Mouse (Mus musculus) liver, postnatal 0 days (tissue): Measurements from ENCODE around the gene Gm14597. TPM values are rescaled to one million over a fixed set of nuclear protein-coding genes. Genes with fewer than 3 reads are reported as not detected.
A peak's percentile ranks its signal among the peaks of the same experiment; 100 is the strongest.
"Not testable (repeated sequence)": the region's sequence is repeated elsewhere in the genome, so short reads cannot be mapped to it uniquely, and the experiment has no call there.

Source experiments
- ATAC-seq: fragments of 200-750 bp; cut with Nextera tagmentation; 2 replicates; pipeline ENCODE4 v1.8.0; 2017; ENCODE audit warnings: mild to moderate bottlenecking, moderate library complexity
- DNase-seq: peaks from one replicate; pipeline ENCODE4 v3.0.0-alpha.2; 2016
- H3K27ac ChIP-seq: fragments of 300-500 bp; sonication (generic); 2 replicates; pipeline ENCODE4 v1.5.1; 2014; ENCODE audit warnings: antibody characterized with exemption, moderate library complexity, mild to moderate bottlenecking, low read depth
- H3K27me3 ChIP-seq: fragments of 300-500 bp; sonication (generic); 2 replicates; pipeline ENCODE4 v1.6.1; 2014; ENCODE audit warnings: low read length, control low read depth, mixed read lengths; ENCODE audit not compliant: insufficient read depth
- H3K36me3 ChIP-seq: fragments of 300-500 bp; sonication (generic); replicated peaks from 2 replicates; pipeline ENCODE4 v1.6.1; 2014; ENCODE audit warnings: mild to moderate bottlenecking, control low read depth, low read length, moderate library complexity, mixed read lengths; ENCODE audit not compliant: insufficient read depth
- H3K4me1 ChIP-seq: fragments of 300-500 bp; sonication (generic); 2 replicates; pipeline ENCODE4 v1.6.1; 2014; ENCODE audit warnings: antibody characterized with exemption, mild to moderate bottlenecking, control low read depth; ENCODE audit not compliant: insufficient read depth
- H3K4me2 ChIP-seq: fragments of 300-500 bp; sonication (generic); 2 replicates; pipeline ENCODE4 v1.6.1; 2014; ENCODE audit warnings: low read depth, mild to moderate bottlenecking, low read length, moderate library complexity, mixed read lengths
- H3K4me3 ChIP-seq: fragments of 300-500 bp; sonication (generic); 2 replicates; pipeline ENCODE4 v1.5.1; 2014; ENCODE audit warnings: low read depth, low read length
- H3K9ac ChIP-seq: fragments of 300-500 bp; sonication (generic); replicated peaks from 2 replicates; pipeline ENCODE4 v1.6.1; 2014; ENCODE audit warnings: mild to moderate bottlenecking, moderate library complexity
- H3K9me3 ChIP-seq: fragments of 300-500 bp; sonication (generic); 2 replicates; pipeline ENCODE4 v1.6.1; 2016; ENCODE audit warnings: mild to moderate bottlenecking, control low read depth, low read length, mixed read lengths
- CTCF ChIP-seq: sonication (generic); IDR thresholded peaks from 2 replicates; pipeline ENCODE4 v1.5.1; 2016; ENCODE audit warnings: antibody characterized with exemption, low read depth
- EP300 ChIP-seq: IDR thresholded peaks from 2 replicates; pipeline ENCODE4 v1.6.1; 2016; ENCODE audit warnings: antibody characterized with exemption, low read depth, mild to moderate bottlenecking
- WGBS: fragments of 180-500 bp; shearing (Covaris S2); extraction: QIAGEN DNeasy Blood & Tissue Kit; methylation state at CpG from one replicate; pipeline ENCODE4 v1.1.7; 2014; ENCODE audit not compliant: insufficient replicate concordance; 5-methylcytosine and 5-hydroxymethylcytosine counted together
- polyA plus RNA-seq: library from polyadenylated mRNA; unstranded; fragments of >200 nt; fragmentation: Nextera tagmentation; extraction: Ambion mirVana; gene quantifications from 2 replicates; pipeline ENCODE4 v1.2.1, GENCODE M21; 2015

Gene Gm14597
- not detected in 2 replicates for polyA plus RNA-seq

DNA sequence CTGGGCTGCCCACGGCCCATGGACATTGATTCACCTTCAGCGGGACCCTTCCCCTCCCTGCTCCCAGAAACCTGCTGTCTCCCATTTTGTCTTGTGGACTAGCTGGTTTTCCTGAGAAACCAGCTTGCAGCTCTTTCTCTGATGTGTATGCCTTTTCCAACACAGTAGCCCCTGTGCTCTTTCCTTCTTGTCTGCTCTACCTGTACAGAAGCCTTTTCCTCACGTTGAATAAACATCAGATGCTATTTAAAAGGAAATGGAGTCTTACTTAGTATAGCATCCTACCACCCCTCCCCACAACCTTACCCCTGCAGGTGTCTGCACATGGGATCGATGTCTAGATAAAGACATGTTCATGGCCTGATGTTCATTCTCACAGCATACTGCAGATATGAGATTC, at the start of gene Gm14597:
Gm14597 (minus strand) TSS at position 101 of the 400 bp plus-strand sequence.
- not testable (repeated sequence) for H3K27me3 ChIP-seq

DNA sequence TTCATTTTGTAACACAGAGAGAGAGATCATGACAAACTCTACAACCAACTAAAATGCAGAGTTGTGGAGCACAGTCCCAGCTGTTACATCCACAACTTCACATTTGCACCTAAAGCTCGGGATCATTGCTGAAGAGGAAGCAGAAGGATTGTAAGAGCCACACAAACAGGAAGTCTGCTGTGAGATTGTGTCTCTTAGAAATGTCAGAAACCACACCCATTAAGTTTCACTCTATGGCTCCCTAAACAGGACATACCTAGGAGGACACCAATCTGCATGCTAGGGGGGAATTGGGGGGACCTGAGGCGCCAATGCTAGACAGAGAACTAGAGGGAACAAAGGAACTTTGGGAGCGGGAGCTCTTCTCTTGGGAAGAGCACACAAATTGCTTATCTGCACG, 44.1 kb upstream of the Gm14597 start:
- H3K9ac ChIP-seq, H3K4me3 ChIP-seq, ATAC-seq, H3K27ac ChIP-seq, H3K27me3 ChIP-seq, H3K4me1 ChIP-seq, H3K36me3 ChIP-seq, H3K9me3 ChIP-seq, DNase-seq, H3K4me2 ChIP-seq: not testable (repeated sequence)
- 46% methylated on average over 4 of the region's 4 CpGs for WGBS

More for the DNA sequence above, at the start of gene Gm14597:
- DNase-seq, H3K36me3 ChIP-seq, H3K4me1 ChIP-seq, H3K27ac ChIP-seq, ATAC-seq, H3K9me3 ChIP-seq: not testable (repeated sequence)
- peak within 1 kb of the TSS; percentile 21; the same call in 1 of the 2 replicates for H3K9ac ChIP-seq
- WGBS = 85% methylated on average over 2 of the region's 4 CpGs
- H3K4me3 ChIP-seq = peak within 1 kb of the TSS; percentile 35; the same call in 1 of the 2 replicates
- H3K4me2 ChIP-seq = peak within 1 kb of the TSS; percentile 54

DNA sequence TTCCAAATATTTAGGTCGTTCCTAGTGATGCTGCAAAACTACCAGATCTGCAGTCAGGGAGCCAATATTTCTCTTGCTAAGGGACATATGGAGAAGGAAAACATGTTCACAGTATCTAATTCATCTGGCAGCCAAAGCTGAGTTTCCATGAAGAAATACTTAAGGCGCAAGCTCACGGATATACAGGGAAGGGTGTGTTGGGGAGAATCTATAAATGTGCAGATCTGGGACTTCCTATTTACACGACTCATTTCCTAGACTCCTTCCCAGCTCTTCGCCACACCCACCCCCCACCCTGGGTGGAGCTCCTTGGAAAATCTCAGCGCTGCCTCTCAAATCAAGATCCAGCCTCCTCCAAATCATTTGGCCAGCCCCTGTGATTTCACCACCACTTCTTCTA, 37.1 kb upstream of the Gm14597 start:
- no peak overlapping the region for H3K9ac ChIP-seq
- H3K4me2 ChIP-seq = no peak overlapping the region
- H3K36me3 ChIP-seq = no peaks in the 10 kb centered on the region
- peaks cover 3% of the 10 kb centered on the region; the same call in 1 of the 2 replicates for H3K4me1 ChIP-seq
- ATAC-seq (no peak), DNase-seq (no peak)
- no peak overlapping the region for H3K4me3 ChIP-seq
- TF ChIP-seq CTCF (no peak), EP300 (no peak)
- H3K27ac ChIP-seq = no peak overlapping the region
- no peaks in the 10 kb centered on the region for H3K27me3 ChIP-seq
- 64% methylated on average over 6 of the region's 6 CpGs for whole genome bisulfite sequencing
- no peaks in the 10 kb centered on the region for H3K9me3 ChIP-seq

DNA sequence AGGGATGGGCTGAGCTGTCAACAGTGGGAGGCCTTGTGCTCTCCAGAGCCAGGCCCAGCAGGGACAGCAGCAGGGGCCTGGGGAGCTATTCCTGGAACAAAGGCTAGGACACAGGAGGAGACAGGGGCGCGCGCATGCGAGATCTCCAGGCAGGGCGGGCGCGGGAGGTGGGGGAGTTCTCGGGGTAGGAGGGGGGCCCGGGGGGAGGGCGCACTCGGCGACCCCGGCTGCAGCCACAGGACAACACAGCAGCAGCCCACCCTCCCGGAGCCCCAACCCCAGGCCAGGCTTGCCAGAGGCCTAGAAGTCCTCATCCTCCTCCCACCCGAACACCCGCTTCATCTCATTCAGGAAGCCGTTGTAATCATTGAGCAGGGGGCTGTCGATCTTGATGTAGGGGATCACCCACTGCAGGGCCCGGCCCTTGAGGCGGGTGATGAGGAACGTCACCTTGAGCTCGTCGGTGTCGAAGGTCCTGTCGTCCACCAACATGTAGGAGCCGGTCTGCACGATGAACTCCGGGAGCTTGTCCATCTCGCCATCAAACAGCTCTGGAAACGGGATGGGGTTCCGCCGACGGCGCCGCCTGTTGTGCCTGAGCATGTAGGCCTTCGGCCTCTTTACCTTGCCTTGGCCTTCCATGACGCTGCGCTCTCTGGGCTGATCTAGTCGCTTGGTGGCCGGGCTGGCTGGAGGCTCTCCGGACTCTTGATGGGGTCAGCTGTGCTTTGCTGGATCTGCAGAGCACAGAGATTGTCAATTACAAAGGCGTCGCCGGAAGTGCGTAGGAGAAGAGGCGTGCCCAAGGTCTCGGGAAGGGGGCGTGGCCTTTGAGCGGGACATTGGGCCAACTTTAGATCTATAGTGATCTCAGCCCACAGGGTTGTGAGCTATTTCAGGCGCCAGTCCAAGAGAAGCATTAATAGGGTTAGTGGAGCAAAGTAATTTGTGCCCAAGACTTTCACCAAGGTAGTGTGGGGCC, 34.5 kb upstream of the Gm14597 start, which contains the start of gene Rtl8a:
Rtl8a (minus strand) TSS at position 703 of the 982 bp plus-strand sequence.
- not testable (repeated sequence) for H3K27ac ChIP-seq, H3K36me3 ChIP-seq, H3K4me1 ChIP-seq, H3K9ac ChIP-seq, H3K27me3 ChIP-seq, H3K9me3 ChIP-seq
- 16% methylated on average over 10 of the region's 50 CpGs for WGBS
- H3K4me2 ChIP-seq = peak within 1 kb of the TSS; percentile 46
- ATAC-seq = peak; percentile 96
- H3K4me3 ChIP-seq = peak within 1 kb of the TSS; percentile 36; the same call in 1 of the 2 replicates
- peak; percentile 80 for DNase-seq

DNA sequence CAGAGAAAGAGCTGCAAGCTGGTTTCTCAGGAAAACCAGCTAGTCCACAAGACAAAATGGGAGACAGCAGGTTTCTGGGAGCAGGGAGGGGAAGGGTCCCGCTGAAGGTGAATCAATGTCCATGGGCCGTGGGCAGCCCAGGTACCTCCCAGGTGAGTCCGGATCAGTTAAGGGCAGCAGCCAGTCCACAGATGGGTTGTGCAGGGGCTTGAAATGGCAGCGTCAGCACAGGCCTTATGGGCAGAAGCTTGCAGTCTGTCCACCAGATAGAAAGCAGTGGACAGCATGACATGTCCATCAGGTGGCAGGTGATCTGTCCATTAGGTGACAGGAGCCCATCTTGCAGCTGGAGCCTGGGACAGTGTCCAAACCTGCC, 33.8 kb upstream of the Gm14597 start:
- H3K27ac ChIP-seq, H3K4me2 ChIP-seq, DNase-seq, H3K9me3 ChIP-seq, H3K27me3 ChIP-seq, H3K4me1 ChIP-seq, H3K36me3 ChIP-seq, ATAC-seq, H3K9ac ChIP-seq, H3K4me3 ChIP-seq: not testable (repeated sequence)
- 62% methylated on average over 4 of the region's 4 CpGs for WGBS

DNA sequence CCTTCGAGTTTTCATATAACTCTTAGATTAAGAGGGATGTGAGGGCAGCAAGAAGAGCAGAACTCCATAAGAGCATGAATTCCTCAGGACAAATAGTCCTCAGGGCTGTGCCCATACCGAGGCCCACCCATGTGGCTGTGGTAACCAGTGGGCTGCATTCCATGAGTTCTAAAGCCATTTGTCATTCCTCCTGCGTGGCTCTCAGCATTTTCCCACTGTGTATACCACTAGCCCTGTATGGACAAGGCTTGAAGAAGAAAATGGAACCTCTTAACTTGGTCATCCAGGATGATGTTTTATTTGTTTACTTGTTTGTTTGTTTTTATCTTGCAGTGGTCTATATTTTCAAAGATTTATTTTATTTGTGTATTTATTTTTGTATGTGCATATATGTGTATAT, 29.3 kb upstream of the Gm14597 start:
- WGBS = 48% methylated on average over 3 of the region's 3 CpGs
- not testable (repeated sequence) for ATAC-seq, H3K4me1 ChIP-seq

DNA sequence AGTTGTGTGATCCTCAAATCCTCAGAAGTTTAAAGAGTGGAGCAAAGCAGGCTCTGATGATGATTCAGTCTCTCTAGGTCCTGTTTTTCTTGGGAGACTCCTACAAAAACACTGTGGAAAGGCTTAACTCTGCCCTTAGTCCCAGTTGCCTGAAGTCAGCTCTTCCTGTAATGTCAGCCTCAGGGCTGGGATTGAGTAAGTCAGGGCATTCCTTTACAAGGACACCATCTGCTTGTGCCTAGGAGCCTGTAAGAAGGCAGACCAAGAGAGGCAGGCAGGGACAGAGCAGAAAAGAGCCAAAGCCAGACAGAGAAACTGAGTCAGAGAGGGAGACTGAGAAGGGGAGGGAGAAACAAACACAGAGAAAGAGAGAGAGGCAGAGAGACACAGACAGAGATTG, 2.6 kb upstream of the Gm14597 start:
- not testable (repeated sequence) for H3K27me3 ChIP-seq, H3K4me3 ChIP-seq, H3K9me3 ChIP-seq, H3K4me1 ChIP-seq, ATAC-seq, DNase-seq, H3K36me3 ChIP-seq, H3K4me2 ChIP-seq, H3K27ac ChIP-seq, H3K9ac ChIP-seq

More for the DNA sequence above, 29.3 kb upstream of the Gm14597 start:
- H3K4me2 ChIP-seq, DNase-seq, H3K9me3 ChIP-seq, H3K9ac ChIP-seq, H3K27me3 ChIP-seq, H3K4me3 ChIP-seq, H3K36me3 ChIP-seq, H3K27ac ChIP-seq: not testable (repeated sequence)
